Comparison of ENCODE assay signal across 8 mouse cellular contexts in the genomic region with DNA sequence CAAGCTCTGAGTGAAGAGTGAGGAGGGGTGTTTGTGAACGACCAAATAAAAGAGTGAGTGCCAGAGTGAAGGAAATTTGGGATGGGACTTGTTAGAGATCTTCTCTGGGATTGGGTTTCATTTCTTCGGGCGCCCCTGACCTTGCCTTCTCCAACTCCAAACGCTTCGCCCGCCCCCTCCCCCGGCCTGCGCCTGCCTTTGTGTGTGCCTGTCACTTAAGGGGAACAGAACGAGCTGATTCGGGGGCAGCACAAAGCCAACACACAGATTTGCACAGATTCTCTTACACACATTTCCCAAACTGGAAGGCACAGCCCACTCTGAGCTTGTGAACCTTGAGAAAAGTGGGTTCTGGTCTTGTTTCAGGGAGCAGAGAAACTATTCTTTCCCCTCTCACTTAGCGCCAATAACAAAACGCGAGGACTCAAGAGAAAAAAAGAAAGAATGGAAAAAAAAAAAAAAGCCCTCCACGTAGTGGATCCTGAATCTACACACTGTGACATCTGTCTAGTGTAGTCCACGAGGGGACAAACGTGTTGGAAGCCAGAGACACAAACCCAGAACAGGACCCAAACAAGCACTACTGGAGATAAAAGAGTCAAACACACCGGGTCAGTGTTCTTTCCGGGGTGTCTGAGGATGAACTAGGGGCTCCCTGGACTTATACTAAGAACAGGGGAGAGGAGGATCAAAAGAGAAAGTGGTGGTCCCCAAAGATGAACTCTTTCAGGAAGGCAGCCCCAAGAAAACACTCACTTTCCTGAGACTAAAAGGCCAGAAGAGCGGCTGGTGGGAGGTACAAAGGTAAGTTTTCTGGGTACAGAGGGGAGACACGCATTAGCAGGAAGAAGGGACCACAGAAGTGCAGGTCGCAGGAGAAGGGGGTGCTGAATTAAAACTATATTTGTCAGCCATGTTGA. TPM values are rescaled to one million over a fixed set of nuclear protein-coding genes. Genes with fewer than 3 reads are reported as not detected.
DNase-seq lines count a peak whose midpoint lies in the region; ATAC-seq and TF ChIP-seq lines count a peak whose summit lies in the region.

No protein-coding gene starts in this region.

- H3K4me2 ChIP-seq in liver, embryonic 11.5 days: peak overlapping the region; percentile 80

- H3K4me3 ChIP-seq in kidney, adult 2 months (ENCODE audit: insufficient read depth, low read depth, low read length): peak overlapping the region; percentile 100
- peak overlapping the region; percentile 85 for H3K4me3 ChIP-seq in liver, embryonic 11.5 days (ENCODE audit: low read depth, low read length)

- DNase-seq in spleen, postnatal 10 days (ENCODE audit: low spot score in 2 of 2): peak; percentile 10 to 36
- DNase-seq in spleen, adult 12 weeks (ENCODE audit: low spot score): no peak
- peak; percentile 32 for DNase-seq in cerebellum, adult 9-10 months
- DNase-seq in frontal cortex, postnatal 14 days (ENCODE audit: low spot score in 2 of 2): peak; percentile 22 to 35
- peak; percentile 39 for DNase-seq in kidney, adult 2 months
- peak; percentile 56 for DNase-seq in liver, embryonic 11.5 days (ENCODE audit: low spot score)
- peak; percentile 45 for DNase-seq in naive thymus-derived CD4-positive, alpha-beta T cell, adult 2 months (ENCODE audit: low read depth)
- DNase-seq in thymus, postnatal 10 days (ENCODE audit: low spot score in 2 of 2): peak; percentile 14 to 20

- peak; percentile 7; the same call in 1 of the 2 replicates for ATAC-seq in liver, embryonic 11.5 days (replicated peaks; ENCODE audit: low FRiP score)

- WGBS in kidney, adult 2 months: under 1% methylated on average over 21 of the region's 21 CpGs
- 1% methylated on average over 21 of the region's 21 CpGs for WGBS in liver, embryonic 11.5 days

- TF ChIP-seq POLR2A in kidney, adult 2 months (IDR thresholded peaks at IDR 0.05; ENCODE audit: low read depth, low read length): no peak

- H3K9me3 ChIP-seq in liver, embryonic 11.5 days (ENCODE audit: control insufficient read depth, low read length): no peaks in the 10 kb centered on the region

- peak overlapping the region; percentile 79 for H3K9ac ChIP-seq in liver, embryonic 11.5 days (ENCODE audit: low read depth, low read length)

- TF ChIP-seq CTCF in kidney, adult 2 months (conservative IDR thresholded peaks at IDR 0.05; ENCODE audit: insufficient read depth, insufficient read length, low read depth, low read length): no peak

- H3K27ac ChIP-seq in kidney, adult 2 months (ENCODE audit: insufficient read depth, low read depth, low read length): peak overlapping the region; percentile 97
- peak overlapping the region; percentile 82 for H3K27ac ChIP-seq in liver, embryonic 11.5 days (ENCODE audit: low read depth, low read length)

- no peaks in the 10 kb centered on the region; the same call in 1 of the 2 replicates for H3K36me3 ChIP-seq in kidney, adult 2 months (ENCODE audit: control insufficient read depth, insufficient read depth, low read length)
- peaks cover 3% of the 10 kb centered on the region for H3K36me3 ChIP-seq in liver, embryonic 11.5 days (ENCODE audit: control insufficient read depth, insufficient read depth, low read length)

- peaks cover 6% of the 10 kb centered on the region for H3K4me1 ChIP-seq in kidney, adult 2 months (ENCODE audit: control insufficient read depth, insufficient read depth, low read length)
- H3K4me1 ChIP-seq in liver, embryonic 11.5 days (replicated peaks; ENCODE audit: control insufficient read depth, insufficient read depth, low read length): no peaks in the 10 kb centered on the region

- H3K27me3 ChIP-seq in kidney, adult 2 months (replicated peaks; ENCODE audit: control insufficient read depth, insufficient read depth, low read length): no peaks in the 10 kb centered on the region
- H3K27me3 ChIP-seq in liver, embryonic 11.5 days (replicated peaks; ENCODE audit: control insufficient read depth, insufficient read depth, low read length): no peaks in the 10 kb centered on the region

RNA-seq across cellular contexts. Expression of a gene that starts 1.6 kb away (rescaled TPM):
- polyA plus RNA-seq in kidney, adult 2 months (2012; rRNA removed): 15.9 and 22.6 TPM in 2 replicates
- polyA plus RNA-seq in liver, embryonic 11.5 days (2014; fragmentation: Nextera tagmentation; extraction: Ambion mirVana): 8.2 and 8.7 TPM in 2 replicates
